Mouse (Mus musculus) sigmoid colon, adult 10 weeks (tissue): ENCODE data around the gene Ppfia2. TPM values are rescaled to one million over a fixed set of nuclear protein-coding genes. Genes with fewer than 3 reads are reported as not detected.

Source experiments
- polyA plus RNA-seq: library from polyadenylated mRNA; stranded (reverse); fragments of 350-450 nt; fragmentation: Illumina TruSeq; extraction: RNeasy Lipid Tissue Mini Kit (QIAGEN cat#74804); gene quantifications from one replicate; pipeline ENCODE4 v1.2.3, GENCODE M21; 2014; ENCODE audit warnings: low read depth, low replicate concordance

Gene Ppfia2
- polyA plus RNA-seq = 2.0 TPM

DNA sequence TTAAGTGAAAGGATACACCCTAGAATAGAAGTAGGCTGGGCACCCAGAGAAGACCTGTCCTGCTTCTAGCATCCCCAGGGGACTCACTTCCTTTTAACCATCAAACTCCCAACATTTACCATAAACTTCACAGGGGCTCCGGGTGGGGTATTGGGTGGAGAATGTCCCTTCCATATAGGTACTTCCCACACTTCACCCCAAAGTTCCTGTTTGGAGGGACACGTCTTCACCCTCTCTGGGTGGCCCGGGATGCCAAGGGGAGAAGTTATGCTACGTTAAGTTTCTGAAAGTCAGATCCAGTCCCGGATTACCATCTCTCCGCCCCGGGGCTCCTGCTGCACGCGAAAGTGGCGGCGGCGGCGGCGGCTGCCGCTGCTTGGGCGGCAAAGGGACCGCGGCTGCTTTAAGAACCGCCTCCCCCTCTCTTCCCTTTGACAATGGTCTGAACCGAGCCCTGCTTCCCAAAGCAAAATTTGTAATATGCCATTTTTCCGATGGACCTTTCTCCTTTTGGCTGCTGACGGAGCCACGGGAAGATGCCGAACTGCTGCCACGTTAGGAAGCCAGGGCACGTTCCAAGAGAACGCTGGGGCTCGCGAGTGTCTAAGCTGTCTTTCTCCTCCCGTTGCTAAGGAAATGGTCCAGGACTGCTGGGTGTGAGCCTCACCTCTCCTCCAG lies at the start of gene Ppfia2:
Gene Ppfia2 (plus strand): TSS at position 485 of the 678 bp plus-strand sequence.

